Mouse (Mus musculus) thymus, postnatal 14 days (tissue): Measurements from ENCODE around the gene Lrrc66.
"Not testable (repeated sequence)": the region's sequence is repeated elsewhere in the genome, so short reads cannot be mapped to it uniquely, and the experiment has no call there.

Source experiments
- DNase-seq: peaks from one replicate; pipeline ENCODE4 v3.0.0; 2021

Lrrc66 gene

DNA sequence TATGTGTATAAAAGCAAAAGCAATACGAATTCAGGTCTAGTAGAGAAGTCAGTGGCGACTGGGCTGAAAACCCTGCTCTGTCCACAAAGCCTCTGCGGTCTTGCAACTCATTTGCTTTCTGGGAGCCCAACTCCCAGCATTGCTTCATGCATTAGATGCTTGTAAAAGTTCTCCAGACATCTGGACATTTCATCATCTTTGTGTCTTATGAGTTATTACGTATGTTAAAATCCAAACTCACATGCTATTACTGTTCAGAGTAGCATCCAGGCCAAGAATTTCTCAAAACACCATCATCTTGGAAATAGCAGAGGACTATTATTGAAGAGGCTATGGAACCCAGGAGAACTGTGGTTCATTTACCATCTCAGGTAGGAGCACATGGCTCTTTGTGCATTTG lies 21.3 kb downstream of the Lrrc66 start:
- no peak for DNase-seq

DNA sequence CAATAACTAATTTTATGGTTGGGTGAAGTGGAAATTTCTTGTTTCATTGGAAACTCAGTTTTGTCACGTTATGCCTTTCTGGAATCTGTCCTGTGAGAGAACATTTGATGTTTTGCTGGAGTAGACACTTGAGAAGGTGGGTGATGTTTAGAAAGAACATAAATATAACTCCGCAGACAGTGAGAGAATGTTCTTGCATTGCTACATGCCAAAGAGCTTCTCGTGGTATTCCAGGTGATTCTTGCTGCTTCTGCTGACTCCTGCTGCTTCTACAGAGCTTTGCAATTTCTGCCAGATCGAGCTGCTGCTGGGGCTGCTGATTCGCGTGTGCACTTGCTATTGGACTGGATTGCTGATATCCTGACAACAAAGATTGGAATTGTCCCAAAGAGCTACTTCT lies 27.4 kb downstream of the Lrrc66 start:
- DNase-seq: no peak

DNA sequence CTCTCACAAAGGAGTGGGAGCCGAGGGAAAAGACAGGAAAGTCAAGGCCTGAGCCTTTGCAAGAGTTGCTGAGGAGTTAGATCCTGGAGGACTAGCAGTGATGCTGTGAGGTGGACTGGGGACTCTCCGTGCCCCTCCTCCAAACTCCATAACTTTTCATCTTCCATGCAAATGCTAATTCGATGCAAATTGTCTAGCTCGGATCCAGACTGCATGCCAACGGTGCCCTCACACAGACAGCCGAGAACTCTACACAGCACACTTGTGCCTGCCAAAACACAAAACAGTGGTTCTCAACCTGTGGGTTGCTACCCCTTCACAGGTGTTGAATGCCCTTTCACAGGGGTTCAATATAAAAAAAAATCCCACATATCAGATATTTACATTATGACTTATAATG lies 27.8 kb downstream of the Lrrc66 start:
- DNase-seq: no peak

DNA sequence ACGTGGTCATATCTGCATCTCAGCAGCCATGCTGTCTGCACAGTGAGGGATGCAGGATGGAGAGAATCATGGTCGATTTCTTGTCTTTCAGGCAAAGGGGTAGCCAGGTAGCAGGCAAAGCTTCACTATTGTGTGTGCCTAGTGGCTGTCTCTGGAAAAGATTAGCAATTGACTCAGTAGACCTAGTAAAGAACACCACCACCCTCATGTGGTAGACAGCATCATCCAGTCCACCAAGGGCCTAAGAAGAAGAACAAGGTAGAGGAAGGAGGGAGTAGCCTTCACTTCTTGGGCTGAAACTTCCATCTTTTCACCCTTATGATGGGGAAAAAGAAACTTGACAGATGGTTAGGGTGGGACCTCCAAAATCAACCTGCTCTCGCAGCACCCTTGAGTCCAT lies 29.5 kb downstream of the Lrrc66 start:
- DNase-seq: no peak

DNA sequence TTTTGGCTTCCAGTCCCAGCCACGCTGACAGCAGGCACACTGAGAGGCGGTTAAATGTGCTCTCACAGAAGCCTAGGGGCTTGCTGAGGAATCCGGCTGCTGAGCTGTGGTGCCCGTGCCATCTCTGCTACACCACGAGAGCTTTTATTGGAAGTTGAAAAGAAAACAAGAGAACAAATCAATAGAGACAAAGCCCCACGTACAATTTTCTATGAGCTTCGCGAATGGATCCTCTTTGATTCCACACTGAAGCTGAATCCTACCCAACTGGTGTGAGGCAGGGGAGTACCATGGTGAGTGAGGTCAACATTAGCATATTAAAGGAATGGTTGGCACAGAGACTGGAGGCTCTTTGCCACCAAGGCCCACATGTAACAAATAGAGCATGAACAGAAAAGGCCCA lies 31.0 kb downstream of the Lrrc66 start:
- DNase-seq: no peak

DNA sequence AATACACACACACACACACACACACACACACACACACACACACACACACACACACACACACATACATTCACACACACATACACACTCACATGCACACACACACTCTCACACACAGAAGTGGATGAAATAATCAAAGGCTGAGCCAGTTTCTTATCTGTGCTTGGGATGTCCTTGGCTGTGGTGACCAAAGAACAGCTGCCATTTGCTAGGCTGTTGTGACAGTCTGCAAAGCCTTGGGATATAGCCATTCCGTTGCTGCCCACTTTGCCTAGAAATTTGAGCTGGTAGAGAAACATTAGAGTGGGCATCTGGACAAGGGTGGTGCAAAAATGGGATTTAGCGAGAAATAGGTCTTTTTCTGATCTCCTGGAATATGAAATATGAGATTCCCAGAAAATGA lies 32.3 kb downstream of the Lrrc66 start:
- DNase-seq: no peak

DNA sequence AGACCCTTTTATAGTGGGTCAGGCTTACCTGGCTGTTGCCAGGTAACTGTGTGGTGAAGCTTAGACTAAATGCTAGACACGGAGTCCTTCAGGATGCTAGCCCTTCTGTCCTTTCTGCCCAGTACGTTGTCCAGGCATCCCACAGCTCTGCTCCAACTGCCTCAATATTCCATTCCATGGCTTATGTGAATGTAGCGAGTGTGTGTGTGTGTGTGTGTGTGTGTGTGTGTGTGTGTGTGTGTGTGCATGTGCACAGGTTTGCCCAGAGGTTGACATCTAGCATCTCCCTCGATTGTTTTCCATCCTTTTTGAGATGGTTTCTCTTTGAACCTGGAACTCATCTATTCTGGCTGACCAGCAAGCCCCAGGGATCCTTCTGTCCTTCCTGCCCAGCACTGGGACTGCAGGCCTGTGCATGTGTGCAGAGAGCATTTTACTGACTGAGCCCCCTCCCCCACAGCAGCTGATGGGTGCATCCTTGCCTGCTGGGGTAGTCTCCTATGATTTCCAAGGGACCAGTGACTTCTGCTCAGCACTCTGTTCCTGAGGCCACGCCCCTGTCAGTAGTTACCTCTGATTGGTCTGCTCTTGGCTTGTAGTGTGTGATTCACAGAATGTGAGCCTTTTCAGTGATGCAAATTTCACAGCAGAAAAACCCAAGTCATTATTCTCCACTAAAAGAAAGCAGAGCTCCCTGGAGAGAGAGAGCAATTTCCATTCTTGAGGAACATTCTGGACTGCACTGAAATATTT lies 33.2 kb downstream of the Lrrc66 start:
- DNase-seq: no peak

DNA sequence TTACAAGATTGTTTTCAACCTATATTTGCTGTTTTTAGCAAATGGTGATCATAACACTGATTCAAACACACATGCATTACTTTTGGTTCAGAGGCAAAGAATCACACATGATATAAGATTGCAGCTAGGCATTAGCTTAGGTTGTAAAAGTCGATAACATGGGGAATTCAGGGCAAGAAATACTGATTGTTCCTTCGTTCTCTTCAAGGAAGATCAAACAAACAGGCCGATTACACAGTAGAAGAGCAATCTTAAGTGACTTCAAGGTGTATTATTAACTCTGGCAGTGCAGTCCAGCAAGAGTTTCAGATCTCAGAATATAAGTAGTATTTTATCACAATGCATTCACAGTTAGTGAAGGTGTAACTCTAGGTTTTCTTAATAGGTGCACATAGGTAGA lies 45.2 kb downstream of the Lrrc66 start:
- DNase-seq: no peak

DNA sequence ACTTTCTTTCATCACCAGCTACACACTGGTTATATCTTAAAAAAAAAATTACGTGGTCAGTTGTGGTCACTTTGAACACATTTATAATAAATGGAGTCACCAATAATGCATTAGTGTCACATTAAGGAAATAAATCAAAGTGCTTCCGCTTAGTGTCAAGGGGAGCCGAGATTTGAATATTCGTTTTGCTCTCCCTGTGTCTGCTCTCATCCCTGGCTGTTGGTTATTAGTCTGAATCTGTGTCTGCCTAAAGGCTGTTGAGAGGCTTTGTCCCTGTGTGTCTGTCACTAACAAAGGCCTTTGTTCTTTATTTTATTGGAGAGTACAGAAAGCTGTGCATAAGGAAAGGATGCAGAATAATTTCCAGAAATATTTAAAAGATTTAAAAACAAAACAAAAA lies 45.7 kb downstream of the Lrrc66 start:
- no peak for DNase-seq

DNA sequence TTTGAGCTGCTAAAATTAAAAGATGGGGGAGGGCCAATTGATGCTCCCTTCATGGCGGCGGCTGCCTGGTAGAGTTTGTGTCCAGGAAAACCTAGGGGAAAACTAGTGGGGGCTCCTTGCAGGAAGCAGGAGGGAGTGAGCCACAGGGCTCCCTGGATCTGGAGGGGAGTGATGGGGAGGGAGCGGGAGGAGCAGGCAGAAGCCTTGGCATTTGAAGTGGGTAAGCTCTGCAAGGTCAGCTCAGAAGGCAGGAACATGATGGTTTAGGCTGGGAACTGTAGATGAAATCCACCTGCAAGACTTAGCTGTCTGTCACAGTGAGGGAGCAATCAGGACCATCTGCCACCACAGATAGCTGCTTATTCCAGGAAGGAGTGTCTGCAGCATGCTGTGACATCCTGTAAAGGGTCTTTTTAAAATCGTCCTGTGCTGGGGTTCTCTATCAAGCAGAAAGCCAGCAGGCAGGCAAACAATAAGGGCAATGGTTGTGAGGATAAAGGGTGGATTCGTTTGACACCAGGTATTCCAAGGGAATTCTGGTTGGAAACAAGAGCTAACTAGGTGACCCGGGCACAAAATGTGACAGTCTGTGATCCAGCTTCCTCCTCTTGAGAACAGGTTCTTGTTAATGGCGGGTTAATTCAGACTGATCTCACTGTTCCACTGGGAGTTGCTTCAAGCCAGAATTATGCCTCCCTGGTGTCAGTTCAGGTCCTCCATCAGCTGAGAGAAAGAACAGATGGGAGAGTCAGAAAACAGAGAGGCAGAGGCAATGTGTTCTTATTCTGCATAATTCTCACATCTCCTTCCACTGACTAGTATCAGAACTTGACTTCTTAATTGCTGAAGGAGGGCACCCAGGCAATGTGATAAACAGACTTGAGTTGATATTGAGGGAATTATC lies 46.9 kb downstream of the Lrrc66 start:
- no peak for DNase-seq

DNA sequence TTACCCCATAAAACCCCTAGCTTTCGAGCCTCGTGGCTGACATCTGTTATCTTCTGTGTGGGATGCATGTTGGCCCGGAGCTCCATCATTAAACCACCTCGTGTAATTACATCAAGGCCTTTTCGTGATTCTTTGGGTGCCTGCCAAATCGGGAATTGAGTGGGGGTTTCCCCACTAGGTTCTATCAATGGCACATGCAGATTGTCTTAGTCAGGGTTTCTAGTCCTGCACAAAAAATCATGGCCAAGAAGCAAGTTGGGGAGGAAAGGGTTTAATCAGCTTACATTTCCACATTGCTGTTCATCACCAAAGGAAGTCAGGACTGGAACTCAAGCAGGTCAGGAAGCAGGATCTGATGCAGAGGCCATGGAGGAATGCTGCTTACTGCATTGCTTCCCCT lies 48.3 kb downstream of the Lrrc66 start:
- DNase-seq: not testable (repeated sequence)

DNA sequence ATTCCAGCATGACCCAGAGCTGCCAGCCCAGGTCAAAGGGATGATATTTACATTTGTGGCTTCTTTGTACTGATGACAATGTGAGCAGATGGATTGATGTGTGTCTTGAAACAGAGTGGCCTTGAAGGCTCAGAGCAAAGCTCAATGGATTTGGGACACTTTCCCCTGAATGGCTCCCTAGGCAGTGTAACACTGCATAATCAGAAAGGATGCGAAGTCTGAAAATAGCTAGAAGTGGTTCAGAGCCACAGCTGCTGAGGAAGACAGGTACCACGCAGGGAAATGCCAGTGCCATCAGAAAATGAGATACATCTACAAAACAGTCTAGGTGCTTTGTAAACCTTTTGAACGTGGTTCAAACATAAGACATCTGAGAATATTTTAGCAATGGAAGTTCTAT lies 54.2 kb downstream of the Lrrc66 start:
- no peak for DNase-seq

DNA sequence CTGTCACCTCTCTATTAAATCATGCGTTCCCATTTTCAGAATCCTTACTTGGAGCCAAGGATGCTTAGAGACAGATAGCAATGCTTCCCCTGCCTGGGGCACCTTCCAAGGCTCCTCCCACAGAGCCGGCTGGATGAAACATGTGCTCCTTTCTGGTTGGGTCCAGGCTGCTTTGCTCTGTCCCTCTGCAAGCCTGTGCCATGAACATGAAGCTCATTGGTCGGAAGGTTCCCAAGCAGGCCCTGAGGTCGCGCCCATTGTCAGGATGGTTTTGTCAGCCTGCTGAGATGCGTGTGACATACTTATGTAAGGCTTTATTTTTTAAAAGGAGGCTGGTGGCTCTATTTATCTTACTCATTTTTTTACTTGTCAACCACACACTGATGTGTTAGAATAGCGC lies 55.6 kb downstream of the Lrrc66 start:
- no peak for DNase-seq

DNA sequence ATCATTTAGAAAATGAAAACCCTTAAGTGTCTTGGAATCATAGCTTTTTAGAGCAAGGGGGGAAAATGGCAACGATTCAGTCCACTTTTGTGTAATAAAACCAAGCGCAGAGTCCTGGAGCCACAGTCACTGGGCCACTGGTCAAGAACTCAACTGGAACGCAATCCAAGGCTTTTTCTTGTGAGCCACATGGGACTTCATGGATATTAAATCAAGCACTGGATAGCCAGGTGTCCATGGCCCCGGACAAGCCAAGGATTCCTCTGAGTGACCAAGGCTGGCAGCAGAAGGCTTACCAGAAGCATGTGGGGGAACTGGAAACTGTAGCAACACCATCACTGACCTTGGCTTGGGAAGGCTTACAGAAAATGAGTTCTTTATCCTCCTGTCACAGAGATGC lies 57.7 kb downstream of the Lrrc66 start:
- DNase-seq: no peak

DNA sequence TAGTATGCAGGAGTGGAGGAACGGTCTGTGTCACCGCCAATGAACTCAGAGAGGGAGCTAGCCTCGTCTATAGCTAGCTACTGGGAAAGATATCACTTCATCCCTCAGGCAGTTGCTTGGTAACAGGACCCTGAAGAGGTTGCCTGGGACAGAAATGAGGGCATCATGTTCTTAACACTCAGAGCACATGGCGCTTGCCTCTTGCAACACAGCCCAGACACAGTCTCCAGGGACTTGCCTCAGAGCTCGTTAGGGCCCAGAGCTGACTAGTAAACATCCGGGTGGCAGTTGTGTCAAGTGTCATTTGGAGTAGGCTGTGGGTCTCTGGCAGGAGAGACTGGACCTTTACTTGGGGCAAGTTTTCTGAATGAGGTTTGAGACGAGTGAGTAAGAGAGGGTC lies 58.5 kb downstream of the Lrrc66 start:
- no peak for DNase-seq

DNA sequence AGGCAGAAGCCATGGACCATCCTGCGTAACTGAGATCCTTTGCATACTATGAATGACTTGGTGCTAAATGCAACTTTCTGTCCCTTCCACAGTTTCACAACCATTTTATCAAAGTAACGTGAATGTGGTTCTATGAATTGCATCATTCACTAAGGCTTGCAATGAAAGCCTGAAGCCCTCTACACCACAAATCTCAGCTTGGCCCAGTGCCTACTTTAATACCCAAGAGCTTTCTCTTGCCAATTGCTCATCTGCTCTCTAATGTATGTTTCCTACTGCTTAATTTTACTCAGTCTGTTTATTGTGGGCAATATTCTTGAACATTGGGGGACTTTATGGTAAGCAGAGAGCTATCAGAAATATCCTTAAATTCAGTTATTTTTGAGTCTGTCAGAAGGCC lies 59.5 kb downstream of the Lrrc66 start:
- no peak for DNase-seq

DNA sequence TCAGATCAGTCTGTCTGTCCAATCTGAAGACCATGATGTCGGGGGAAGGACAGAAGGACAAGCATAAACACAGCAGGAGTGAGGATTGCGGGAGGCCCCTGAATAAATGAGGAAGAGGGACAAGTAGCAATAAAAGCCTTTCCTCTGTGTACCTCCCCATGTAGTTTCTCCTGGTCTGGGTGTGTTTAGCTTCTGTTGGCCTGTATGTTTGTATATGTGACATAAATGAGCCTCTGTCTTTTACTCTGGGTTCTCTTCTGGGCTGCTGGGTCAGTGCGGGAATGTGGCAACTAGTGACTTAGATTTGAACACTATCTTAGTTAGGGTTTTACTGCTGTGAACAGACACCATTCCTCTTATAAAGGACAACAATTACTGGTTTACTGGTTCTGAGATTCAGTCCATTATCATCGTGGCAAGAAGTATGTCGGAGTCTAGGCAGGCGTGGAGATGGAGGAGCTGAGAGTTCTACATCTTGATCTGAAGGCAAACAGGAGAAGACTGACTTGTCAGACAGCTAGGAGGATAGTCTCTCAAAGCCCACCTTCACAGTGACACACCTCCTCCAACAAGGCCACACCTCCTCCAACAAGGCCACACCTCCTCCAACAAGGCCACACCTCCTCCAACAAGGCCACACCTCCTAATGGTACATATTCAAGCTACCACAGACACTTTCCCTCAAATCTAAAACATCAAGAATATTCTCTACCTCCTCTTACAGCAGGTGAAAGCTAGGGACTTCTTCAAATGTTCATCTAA lies 60.8 kb downstream of the Lrrc66 start:
- DNase-seq: no peak

DNA sequence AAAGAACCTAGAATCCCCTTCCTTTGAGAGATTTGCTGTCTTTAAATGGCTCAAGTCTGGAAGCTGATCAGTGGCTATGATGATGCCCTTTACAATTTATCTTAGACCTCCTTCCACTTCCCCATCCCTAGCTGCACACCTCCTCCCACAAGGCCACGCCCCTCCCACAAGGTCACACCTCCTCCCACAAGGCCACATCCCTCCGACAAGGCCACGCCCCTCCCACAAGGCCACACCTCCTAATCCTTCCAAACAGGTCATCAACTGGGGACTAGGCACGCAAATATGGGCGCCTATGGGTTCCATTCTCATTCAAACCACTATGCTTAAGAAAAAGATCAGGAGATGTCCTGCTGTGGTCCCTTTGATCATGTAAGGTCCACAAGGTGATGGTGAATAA lies 63.1 kb downstream of the Lrrc66 start:
- DNase-seq: no peak

DNA sequence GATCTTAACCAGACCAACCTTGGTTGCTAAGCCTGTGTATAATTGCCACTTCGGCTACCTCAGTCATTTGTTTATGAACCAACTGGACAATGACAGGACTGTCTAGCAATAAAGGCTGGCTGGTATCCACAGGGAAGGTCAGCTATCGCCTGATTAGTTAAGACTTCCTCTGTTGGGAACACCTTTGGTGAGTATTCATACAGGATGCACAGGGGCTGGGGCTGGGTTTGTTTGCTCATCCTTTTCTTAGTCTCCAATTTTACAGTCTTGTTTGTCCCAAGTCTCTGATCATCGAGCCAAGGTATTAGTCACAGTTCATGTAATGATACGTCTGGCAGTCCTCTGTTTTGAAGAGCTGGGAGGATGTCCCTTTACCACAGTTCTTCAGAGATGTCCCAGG lies 65.4 kb downstream of the Lrrc66 start:
- no peak for DNase-seq

DNA sequence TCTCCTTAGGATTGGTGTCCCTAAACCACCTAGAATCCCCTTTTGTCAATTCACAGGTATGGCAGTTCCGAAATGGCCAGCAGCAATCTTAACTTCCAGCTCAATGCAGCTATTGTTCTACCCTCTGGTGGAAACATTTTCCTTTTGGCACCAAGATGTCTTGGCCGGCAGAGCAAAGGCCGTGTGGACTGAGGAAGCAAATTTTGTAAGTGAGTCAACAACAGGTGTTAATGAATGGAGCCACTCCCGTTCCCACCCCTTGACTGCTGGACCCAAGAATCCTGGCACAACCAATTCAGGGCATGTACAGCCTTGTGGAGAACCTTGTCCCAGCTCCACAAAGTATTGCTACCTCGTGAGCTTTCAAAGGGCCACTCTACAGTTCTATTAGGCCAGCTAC lies 66.2 kb downstream of the Lrrc66 start:
- DNase-seq: no peak

DNA sequence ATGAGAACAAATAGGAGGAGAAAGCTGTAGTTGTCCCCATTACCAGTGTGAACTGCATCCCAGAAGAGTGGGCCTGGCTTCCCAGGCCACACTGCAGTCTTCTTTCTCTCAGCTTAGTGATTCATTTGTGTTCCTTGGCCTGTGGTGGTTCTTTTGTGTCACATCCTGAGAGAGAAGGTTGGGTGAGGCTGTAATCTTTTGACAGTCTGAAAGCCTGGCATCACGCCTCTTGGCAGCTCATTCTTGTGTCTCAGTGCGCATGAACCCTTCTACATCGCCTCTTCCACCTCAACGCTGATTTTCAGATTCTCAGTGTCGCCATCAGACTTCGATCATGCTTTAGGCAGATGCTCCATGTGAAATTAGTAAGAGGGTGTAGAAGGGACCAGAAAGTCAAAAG lies 68.3 kb downstream of the Lrrc66 start:
- no peak for DNase-seq

DNA sequence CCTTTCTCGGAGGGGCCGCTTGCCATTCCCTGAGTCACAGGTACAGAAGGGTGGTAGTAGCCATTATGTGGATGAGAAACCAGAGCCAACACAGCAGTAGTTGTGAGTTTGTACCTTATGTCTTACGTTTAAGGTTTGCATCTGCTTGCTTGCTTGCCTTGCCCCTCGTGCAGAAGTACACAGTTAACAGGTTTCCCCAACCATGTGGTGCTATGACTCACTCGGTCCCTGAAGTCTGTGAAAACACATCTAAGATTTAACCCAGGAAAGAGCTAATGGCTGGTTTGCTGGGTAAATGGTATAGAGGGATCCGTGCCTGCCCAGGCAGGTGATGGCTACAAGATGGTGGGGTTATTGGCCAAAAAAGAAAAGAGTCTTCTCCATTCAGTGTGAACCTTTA lies 73.6 kb downstream of the Lrrc66 start:
- DNase-seq: no peak

DNA sequence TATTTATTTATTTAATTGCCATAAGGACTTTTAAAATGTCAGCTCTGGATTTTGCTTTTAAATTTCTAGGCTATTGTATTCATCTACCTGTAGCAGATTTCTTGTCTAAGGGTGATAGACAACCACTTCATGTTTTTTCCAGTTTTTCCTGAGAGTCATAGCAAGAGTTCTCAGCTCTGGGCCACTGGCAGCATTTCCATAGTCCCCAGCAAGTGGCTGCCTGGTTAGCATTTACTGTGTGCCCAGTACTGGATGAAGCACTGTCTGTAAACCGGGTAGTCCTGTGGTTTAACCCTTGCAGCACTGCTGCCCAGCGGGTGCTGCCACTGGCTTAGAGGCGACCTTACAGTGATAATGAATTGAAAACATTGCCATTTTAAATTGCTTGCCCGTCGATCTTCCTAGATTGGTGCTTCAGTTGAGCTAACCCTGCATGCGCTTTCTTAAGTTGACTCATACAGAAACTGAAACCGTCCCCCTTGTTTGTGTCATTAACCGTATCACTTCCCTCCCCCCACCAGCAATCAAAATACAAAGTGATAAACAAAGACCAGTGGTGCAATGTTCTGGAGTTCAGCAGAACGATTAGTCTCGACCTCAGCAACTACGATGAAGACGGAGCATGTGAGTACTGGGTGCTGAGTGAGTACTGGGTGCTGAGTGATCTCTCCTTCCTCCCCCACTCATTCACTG lies 75.4 kb downstream of the Lrrc66 start:
- DNase-seq: no peak
